In the genomic region with DNA sequence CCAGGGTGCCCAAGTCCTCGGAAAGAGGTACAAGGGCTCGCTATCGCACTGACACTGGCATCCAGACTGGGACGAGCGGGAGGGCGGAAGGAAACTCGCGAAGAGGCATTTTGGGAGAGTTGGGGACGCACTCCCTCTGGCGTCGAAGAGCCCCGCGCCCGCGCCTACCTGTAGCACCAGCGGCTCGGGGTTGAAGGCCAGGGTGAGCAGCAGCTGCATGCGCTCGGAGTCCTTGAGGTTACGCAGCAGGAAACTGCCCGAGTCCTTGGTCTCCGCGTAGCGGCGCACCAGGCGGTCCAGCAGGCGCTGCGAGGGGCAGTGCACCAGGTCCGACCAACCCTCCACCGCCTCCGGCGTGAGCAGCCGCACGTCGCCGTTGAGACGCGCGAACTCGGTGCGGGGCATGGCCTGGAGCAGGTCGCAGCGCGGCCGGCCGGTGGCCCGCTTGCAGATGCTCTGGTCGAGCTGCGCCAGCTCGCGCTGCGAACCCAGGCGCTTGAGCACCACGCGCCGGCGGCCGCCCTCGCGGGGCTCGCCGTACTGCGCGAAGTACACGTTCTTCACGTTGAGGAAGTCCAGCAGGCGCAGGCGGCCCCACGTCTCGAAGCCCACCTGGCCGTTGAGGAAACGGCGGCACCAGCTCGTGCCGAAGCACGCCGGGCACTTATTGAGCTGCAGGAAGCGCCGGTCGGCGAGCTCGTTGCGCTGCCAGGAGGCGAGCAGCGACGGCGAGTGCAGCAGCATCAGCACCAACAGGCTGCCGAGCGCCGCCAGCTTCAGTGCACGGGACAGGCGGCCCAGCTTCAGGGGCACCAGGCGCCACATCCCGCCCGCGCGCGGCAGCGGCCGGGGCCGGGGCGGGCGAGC, we compare ENCODE assay signal across 8 mouse cellular contexts. TPM values are rescaled to one million over a fixed set of nuclear protein-coding genes. Genes with fewer than 3 reads are reported as not detected.
DNase-seq lines count a peak whose midpoint lies in the region; ATAC-seq and TF ChIP-seq lines count a peak whose summit lies in the region.

No protein-coding gene starts in this region.

- peak; percentile 26 for ATAC-seq in activated CD4-positive, CD25-positive, alpha-beta regulatory T cell, adult 4 months
- peak; percentile 19 for ATAC-seq in megakaryocyte-erythroid progenitor cell, adult 5-6 weeks (replicated peaks; ENCODE audit: low FRiP score, low TSS enrichment, poor library complexity, severe bottlenecking)

- TF ChIP-seq POLR2A in cortical plate, adult 2 months (IDR thresholded peaks at IDR 0.05; ENCODE audit: extremely low read depth, insufficient read depth, low read length), result no peak

- peaks cover 1% of the 10 kb centered on the region; the same call in 1 of the 2 replicates for H3K4me1 ChIP-seq in cortical plate, adult 2 months (ENCODE audit: control insufficient read depth, insufficient read depth, low read length)

- H3K4me3 ChIP-seq in cortical plate, adult 2 months (ENCODE audit: insufficient read depth, low read length), result peak overlapping the region; percentile 81

- intact Hi-C loops in left cerebral cortex, postnatal 14 days (cut with DNase I), result loop anchor here (10.0 kb wide), 1 partner anchor 542 kb away; no protein-coding TSS in a partner anchor

- peak; percentile 13; the same call in 1 of the 2 replicates for TF ChIP-seq CTCF in cortical plate, adult 2 months (IDR thresholded peaks at IDR 0.05; ENCODE audit: extremely low read depth, insufficient read depth, low read length)

- peak overlapping the region; percentile 97 for H3K27ac ChIP-seq in cortical plate, adult 2 months (ENCODE audit: insufficient read depth, low read length)

- peak; percentile 29 to 43 for DNase-seq in gastrocnemius, adult 8-10 months (ENCODE audit: low spot score in 2 of 2)
- peak; percentile 81 for DNase-seq in induced T-regulatory cell, adult 2 months (ENCODE audit: low read depth)
- peak; percentile 61 to 62 for DNase-seq in left cerebral cortex, postnatal 14 days (ENCODE audit: low spot score in 2 of 2)
- peak; percentile 59 for DNase-seq in right cerebral cortex, postnatal 14 days
- peak; percentile 60 to 70 for DNase-seq in urinary bladder, postnatal 36 days (ENCODE audit: low spot score in 2 of 2)

RNA-seq across cellular contexts. Expression of a gene that starts 0.6 kb away (rescaled TPM):
- 1 to 10 TPM; 3.4 to 5.3 TPM for polyA plus RNA-seq in activated CD4-positive, CD25-positive, alpha-beta regulatory T cell, adult 4 months (2017; shearing (Covaris generic))
- polyA plus RNA-seq in cortical plate, adult 2 months (2012; rRNA removed), result 27.5 and 28.5 TPM in 2 replicates
- total RNA-seq in gastrocnemius, adult 8-10 months (2022), result 1 to 10 TPM; 2.5 to 3.0 (median 2.9) TPM
- 10 to 100 TPM; 36.8 to 41.3 TPM for total RNA-seq in left cerebral cortex, postnatal 14 days (2021)
- 27.9 and 35.0 TPM in 2 replicates for total RNA-seq in megakaryocyte-erythroid progenitor cell, adult 5-6 weeks (2014; fragmentation: Nextera tagmentation)
- total RNA-seq in megakaryocyte-erythroid progenitor cell, adult 5-6 weeks (2017), result 57.6 and 66.1 TPM in 2 replicates

Comparison
In these comparisons a context has a peak if more than half of its experiments do, and no peak if none do; other contexts are left out.
1. Peak in every context shown above with its lines: DNase-seq, ATAC-seq, H3K4me3 ChIP-seq and H3K27ac ChIP-seq.
2. RNA of a gene that starts 0.6 kb away (total RNA-seq): 27.9 to 66.1 TPM in megakaryocyte-erythroid progenitor cell, adult 5-6 weeks and 36.8 to 41.3 TPM in left cerebral cortex, postnatal 14 days; 2.5 to 3.0 TPM in gastrocnemius, adult 8-10 months; every median in the first group is over 4 times any median in the second.